Mouse (Mus musculus): Measurements from ENCODE around the gene Fhl3. TPM values are rescaled to one million over a fixed set of nuclear protein-coding genes. Genes with fewer than 3 reads are reported as not detected.

Gene Fhl3
- polyA plus RNA-seq, 1 experiment from 2014 or later: 3.8 TPM

- H3K4me1 ChIP-seq (replicated peaks; ENCODE audit: control insufficient read depth, insufficient read depth, low read length): no peaks in the 10 kb centered on the region
- H3K9ac ChIP-seq (ENCODE audit: low read depth, low read length): no peak overlapping the region
- H3K27ac ChIP-seq (ENCODE audit: low read depth, low read length): no peak overlapping the region
- no peaks in the 10 kb centered on the region for H3K9me3 ChIP-seq (ENCODE audit: control insufficient read depth)
- no peaks in the 10 kb centered on the region for H3K27me3 ChIP-seq (replicated peaks; ENCODE audit: control insufficient read depth, insufficient read depth, low read length)
- 75% methylated on average over 2 of the region's 2 CpGs for WGBS
- no peak overlapping the region for H3K4me3 ChIP-seq (ENCODE audit: low read depth, low read length)
- H3K4me2 ChIP-seq (replicated peaks; ENCODE audit: low read depth): no peak overlapping the region
- no peak for TF ChIP-seq CTCF (IDR thresholded peaks at IDR 0.05; ENCODE audit: low read depth)
- peaks cover 9% of the 10 kb centered on the region; the same call in 1 of the 2 replicates for H3K36me3 ChIP-seq (ENCODE audit: control insufficient read depth, insufficient read depth)
- no peak for ATAC-seq
These were observed 36.5 kb downstream of the Fhl3 start for GRCm38 (mm10) chr4:124736952-124737351.

- H3K27me3 ChIP-seq (replicated peaks; ENCODE audit: control insufficient read depth, insufficient read depth, low read length): no peaks in the 10 kb centered on the region
- no peak; the same call in 1 of the 2 replicates for TF ChIP-seq CTCF (IDR thresholded peaks at IDR 0.05; ENCODE audit: low read depth)
- H3K27ac ChIP-seq (ENCODE audit: low read depth, low read length): no peak overlapping the region; the same call in 1 of the 2 replicates
- H3K4me3 ChIP-seq (ENCODE audit: low read depth, low read length): no peak overlapping the region
- H3K9ac ChIP-seq (ENCODE audit: low read depth, low read length): no peak overlapping the region
- no peaks in the 10 kb centered on the region for H3K4me1 ChIP-seq (replicated peaks; ENCODE audit: control insufficient read depth, insufficient read depth, low read length)
- no peaks in the 10 kb centered on the region for H3K9me3 ChIP-seq (ENCODE audit: control insufficient read depth)
- peaks cover 9% of the 10 kb centered on the region; the same call in 1 of the 2 replicates for H3K36me3 ChIP-seq (ENCODE audit: control insufficient read depth, insufficient read depth)
- H3K4me2 ChIP-seq (replicated peaks; ENCODE audit: low read depth): no peak overlapping the region
- ATAC-seq: no peak
- 71% methylated on average over 5 of the region's 5 CpGs for WGBS
These were observed 37.0 kb downstream of the Fhl3 start for GRCm38 (mm10) chr4:124737486-124737885.

- Histone ChIP-seq H3K4me1 (replicated peaks; ENCODE audit: control insufficient read depth, insufficient read depth, low read length) (no peaks in the 10 kb centered on the region), H3K36me3 (ENCODE audit: control insufficient read depth, insufficient read depth) (peaks cover 5% of the 10 kb centered on the region; the same call in 1 of the 2 replicates), H3K9me3 (ENCODE audit: control insufficient read depth) (no peaks in the 10 kb centered on the region), H3K27me3 (replicated peaks; ENCODE audit: control insufficient read depth, insufficient read depth, low read length) (no peaks in the 10 kb centered on the region), H3K27ac (ENCODE audit: low read depth, low read length) (no peak overlapping the region), H3K4me2 (replicated peaks; ENCODE audit: low read depth) (no peak overlapping the region), H3K4me3 (ENCODE audit: low read depth, low read length) (no peak overlapping the region), H3K9ac (ENCODE audit: low read depth, low read length) (no peak overlapping the region)
- WGBS: 53% methylated on average over 4 of the region's 4 CpGs
- TF ChIP-seq CTCF (IDR thresholded peaks at IDR 0.05; ENCODE audit: low read depth): peak; percentile 58
- no peak for ATAC-seq
These were observed 37.5 kb downstream of the Fhl3 start for GRCm38 (mm10) chr4:124738013-124738412.

GRCm38 (mm10) chr4:124738783-124739182 lies 38.3 kb downstream of the Fhl3 start:
- TF ChIP-seq CTCF (IDR thresholded peaks at IDR 0.05; ENCODE audit: low read depth): no peak
- no peaks in the 10 kb centered on the region for H3K36me3 ChIP-seq (ENCODE audit: control insufficient read depth, insufficient read depth)
- no peak overlapping the region for H3K27ac ChIP-seq (ENCODE audit: low read depth, low read length)
- H3K9ac ChIP-seq (ENCODE audit: low read depth, low read length): no peak overlapping the region
- WGBS: 63% methylated on average over 1 of the region's 1 CpGs
- no peak overlapping the region for H3K4me3 ChIP-seq (ENCODE audit: low read depth, low read length)
- ATAC-seq: no peak
- H3K4me2 ChIP-seq (replicated peaks; ENCODE audit: low read depth): no peak overlapping the region
- no peaks in the 10 kb centered on the region for H3K9me3 ChIP-seq (ENCODE audit: control insufficient read depth)
- H3K4me1 ChIP-seq (replicated peaks; ENCODE audit: control insufficient read depth, insufficient read depth, low read length): no peaks in the 10 kb centered on the region
- no peaks in the 10 kb centered on the region for H3K27me3 ChIP-seq (replicated peaks; ENCODE audit: control insufficient read depth, insufficient read depth, low read length)

GRCm38 (mm10) chr4:124741376-124742343 lies 41.2 kb downstream of the Fhl3 start, which contains the start of gene Inpp5b:
Gene Inpp5b (plus strand): TSS chr4:124741850.
- peak; percentile 43 for TF ChIP-seq CTCF (IDR thresholded peaks at IDR 0.05; ENCODE audit: low read depth)
- H3K27me3 ChIP-seq (replicated peaks; ENCODE audit: control insufficient read depth, insufficient read depth, low read length): no peaks in the 10 kb centered on the region
- WGBS: 12% methylated on average over 25 of the region's 25 CpGs
- peak within 1 kb of the TSS; percentile 54 for H3K27ac ChIP-seq (ENCODE audit: low read depth, low read length)
- H3K4me2 ChIP-seq (replicated peaks; ENCODE audit: low read depth): peak within 1 kb of the TSS; percentile 85
- peaks cover 8% of the 10 kb centered on the region; the same call in 1 of the 2 replicates for H3K36me3 ChIP-seq (ENCODE audit: control insufficient read depth, insufficient read depth)
- H3K4me1 ChIP-seq (replicated peaks; ENCODE audit: control insufficient read depth, insufficient read depth, low read length): no peaks in the 10 kb centered on the region
- H3K4me3 ChIP-seq (ENCODE audit: low read depth, low read length): peak within 1 kb of the TSS; percentile 66
- no peaks in the 10 kb centered on the region for H3K9me3 ChIP-seq (ENCODE audit: control insufficient read depth)
- peak; percentile 50 for ATAC-seq
- peak within 1 kb of the TSS; percentile 58 for H3K9ac ChIP-seq (ENCODE audit: low read depth, low read length)

- WGBS: 68% methylated on average over 11 of the region's 11 CpGs
- Histone ChIP-seq H3K9ac (ENCODE audit: low read depth, low read length) (0 out of 2 replicates have a peak overlapping the region, but pooled peaks have one; percentile 58), H3K4me2 (replicated peaks; ENCODE audit: low read depth) (no peak overlapping the region), H3K4me1 (replicated peaks; ENCODE audit: control insufficient read depth, insufficient read depth, low read length) (no peaks in the 10 kb centered on the region), H3K27ac (ENCODE audit: low read depth, low read length) (peak overlapping the region; percentile 66), H3K36me3 (ENCODE audit: control insufficient read depth, insufficient read depth) (peaks cover 8% of the 10 kb centered on the region; the same call in 1 of the 2 replicates), H3K9me3 (ENCODE audit: control insufficient read depth) (no peaks in the 10 kb centered on the region), H3K4me3 (ENCODE audit: low read depth, low read length) (no peak overlapping the region), H3K27me3 (replicated peaks; ENCODE audit: control insufficient read depth, insufficient read depth, low read length) (no peaks in the 10 kb centered on the region)
- TF ChIP-seq CTCF (IDR thresholded peaks at IDR 0.05; ENCODE audit: low read depth): no peak
- ATAC-seq: peak; percentile 76
These were observed 42.3 kb downstream of the Fhl3 start for GRCm38 (mm10) chr4:124742839-124743238.

Measured in intestine, postnatal 0 days (tissue).